Mouse (Mus musculus): ENCODE measurements around the gene Nfkbib. TPM values are rescaled to one million over a fixed set of nuclear protein-coding genes. Genes with fewer than 3 reads are reported as not detected.

Nfkbib gene
- polyA plus RNA-seq, 1 experiment = 37.9 TPM

- no peaks in the 10 kb centered on the region for H3K27me3 ChIP-seq (replicated peaks; ENCODE audit: control insufficient read depth, insufficient read depth, low read length)
- TF ChIP-seq CTCF (conservative IDR thresholded peaks at IDR 0.05; ENCODE audit: insufficient read depth, insufficient read length, low read depth, low read length) = peak; percentile 45; the same call in 1 of the 2 replicates
- no peak for TF ChIP-seq POLR2A (IDR thresholded peaks at IDR 0.05; ENCODE audit: low read depth, low read length)
- no peak for DNase-seq
- no peaks in the 10 kb centered on the region for H3K36me3 ChIP-seq (ENCODE audit: control insufficient read depth, insufficient read depth, low read length)
- H3K4me1 ChIP-seq (ENCODE audit: control insufficient read depth, insufficient read depth, low read length) = no peaks in the 10 kb centered on the region
- no peak overlapping the region for H3K27ac ChIP-seq (ENCODE audit: insufficient read depth, low read depth, low read length)
- WGBS = 49% methylated on average over 10 of the region's 10 CpGs
- H3K4me3 ChIP-seq (ENCODE audit: insufficient read depth, low read depth, low read length) = no peak overlapping the region
These were observed 39.5 kb downstream of the Nfkbib start for GRCm38 (mm10) chr7:28727649-28728340.

- DNase-seq = peak; percentile 54
- Histone ChIP-seq H3K27me3 (replicated peaks; ENCODE audit: control insufficient read depth, insufficient read depth, low read length) (no peaks in the 10 kb centered on the region), H3K4me1 (ENCODE audit: control insufficient read depth, insufficient read depth, low read length) (no peaks in the 10 kb centered on the region), H3K36me3 (ENCODE audit: control insufficient read depth, insufficient read depth, low read length) (no peaks in the 10 kb centered on the region), H3K27ac (ENCODE audit: insufficient read depth, low read depth, low read length) (no peak overlapping the region), H3K4me3 (ENCODE audit: insufficient read depth, low read depth, low read length) (no peak overlapping the region)
- peak; percentile 78 for TF ChIP-seq CTCF (conservative IDR thresholded peaks at IDR 0.05; ENCODE audit: insufficient read depth, insufficient read length, low read depth, low read length)
- TF ChIP-seq POLR2A (IDR thresholded peaks at IDR 0.05; ENCODE audit: low read depth, low read length) = no peak
- 8% methylated on average over 14 of the region's 14 CpGs for WGBS
These were observed 40.7 kb downstream of the Nfkbib start for GRCm38 (mm10) chr7:28726600-28726999.

- H3K36me3 ChIP-seq (ENCODE audit: control insufficient read depth, insufficient read depth, low read length) = no peaks in the 10 kb centered on the region
- no peaks in the 10 kb centered on the region for H3K4me1 ChIP-seq (ENCODE audit: control insufficient read depth, insufficient read depth, low read length)
- WGBS = 90% methylated on average over 2 of the region's 2 CpGs
- no peaks in the 10 kb centered on the region for H3K27me3 ChIP-seq (replicated peaks; ENCODE audit: control insufficient read depth, insufficient read depth, low read length)
- no peak overlapping the region for H3K27ac ChIP-seq (ENCODE audit: insufficient read depth, low read depth, low read length)
- no peak for DNase-seq
- H3K4me3 ChIP-seq (ENCODE audit: insufficient read depth, low read depth, low read length) = no peak overlapping the region
- no peak for TF ChIP-seq POLR2A (IDR thresholded peaks at IDR 0.05; ENCODE audit: low read depth, low read length)
- TF ChIP-seq CTCF (conservative IDR thresholded peaks at IDR 0.05; ENCODE audit: insufficient read depth, insufficient read length, low read depth, low read length) = no peak
These were observed 42.7 kb downstream of the Nfkbib start for GRCm38 (mm10) chr7:28724613-28725012.

- 94% methylated on average over 7 of the region's 7 CpGs for WGBS
- H3K4me1 ChIP-seq (ENCODE audit: control insufficient read depth, insufficient read depth, low read length) = no peaks in the 10 kb centered on the region
- no peak overlapping the region for H3K4me3 ChIP-seq (ENCODE audit: insufficient read depth, low read depth, low read length)
- H3K36me3 ChIP-seq (ENCODE audit: control insufficient read depth, insufficient read depth, low read length) = no peaks in the 10 kb centered on the region
- no peak overlapping the region for H3K27ac ChIP-seq (ENCODE audit: insufficient read depth, low read depth, low read length)
- no peak for DNase-seq
- TF ChIP-seq POLR2A (IDR thresholded peaks at IDR 0.05; ENCODE audit: low read depth, low read length) (no peak), CTCF (conservative IDR thresholded peaks at IDR 0.05; ENCODE audit: insufficient read depth, insufficient read length, low read depth, low read length) (0 out of 2 replicates have a peak, but pooled peaks have one; percentile 14)
- H3K27me3 ChIP-seq (replicated peaks; ENCODE audit: control insufficient read depth, insufficient read depth, low read length) = no peaks in the 10 kb centered on the region
These were observed 45.2 kb downstream of the Nfkbib start for GRCm38 (mm10) chr7:28722079-28722478.

- no peak overlapping the region for H3K4me3 ChIP-seq (ENCODE audit: insufficient read depth, low read depth, low read length)
- TF ChIP-seq POLR2A (IDR thresholded peaks at IDR 0.05; ENCODE audit: low read depth, low read length) = no peak
- no peaks in the 10 kb centered on the region for H3K27me3 ChIP-seq (replicated peaks; ENCODE audit: control insufficient read depth, insufficient read depth, low read length)
- no peak for DNase-seq
- no peak overlapping the region for H3K27ac ChIP-seq (ENCODE audit: insufficient read depth, low read depth, low read length)
- WGBS = 89% methylated on average over 3 of the region's 3 CpGs
- no peaks in the 10 kb centered on the region for H3K36me3 ChIP-seq (ENCODE audit: control insufficient read depth, insufficient read depth, low read length)
- H3K4me1 ChIP-seq (ENCODE audit: control insufficient read depth, insufficient read depth, low read length) = no peaks in the 10 kb centered on the region
These were observed 46.4 kb downstream of the Nfkbib start for GRCm38 (mm10) chr7:28720753-28721537.

GRCm38 (mm10) chr7:28719650-28720049 is 47.7 kb downstream of the Nfkbib start:
- Histone ChIP-seq H3K27ac (ENCODE audit: insufficient read depth, low read depth, low read length) (no peak overlapping the region), H3K4me3 (ENCODE audit: insufficient read depth, low read depth, low read length) (no peak overlapping the region), H3K36me3 (ENCODE audit: control insufficient read depth, insufficient read depth, low read length) (no peaks in the 10 kb centered on the region), H3K27me3 (replicated peaks; ENCODE audit: control insufficient read depth, insufficient read depth, low read length) (no peaks in the 10 kb centered on the region), H3K4me1 (ENCODE audit: control insufficient read depth, insufficient read depth, low read length) (no peaks in the 10 kb centered on the region)
- no peak for TF ChIP-seq CTCF (conservative IDR thresholded peaks at IDR 0.05; ENCODE audit: insufficient read depth, insufficient read length, low read depth, low read length)
- TF ChIP-seq POLR2A (IDR thresholded peaks at IDR 0.05; ENCODE audit: low read depth, low read length) = no peak
- DNase-seq = no peak
- 79% methylated on average over 2 of the region's 2 CpGs for WGBS

GRCm38 (mm10) chr7:28719159-28719558 is 48.2 kb downstream of the Nfkbib start:
- no peak for DNase-seq
- H3K4me1 ChIP-seq (ENCODE audit: control insufficient read depth, insufficient read depth, low read length) = no peaks in the 10 kb centered on the region
- WGBS = 37% methylated on average over 4 of the region's 4 CpGs
- TF ChIP-seq POLR2A (IDR thresholded peaks at IDR 0.05; ENCODE audit: low read depth, low read length) = no peak
- TF ChIP-seq CTCF (conservative IDR thresholded peaks at IDR 0.05; ENCODE audit: insufficient read depth, insufficient read length, low read depth, low read length) = no peak
- H3K27me3 ChIP-seq (replicated peaks; ENCODE audit: control insufficient read depth, insufficient read depth, low read length) = no peaks in the 10 kb centered on the region
- H3K4me3 ChIP-seq (ENCODE audit: insufficient read depth, low read depth, low read length) = no peak overlapping the region
- no peak overlapping the region for H3K27ac ChIP-seq (ENCODE audit: insufficient read depth, low read depth, low read length)
- no peaks in the 10 kb centered on the region for H3K36me3 ChIP-seq (ENCODE audit: control insufficient read depth, insufficient read depth, low read length)
